Mouse (Mus musculus): Measurements from ENCODE around the gene Ppm1l.

- TF ChIP-seq CTCF (IDR thresholded peaks at IDR 0.05; ENCODE audit: borderline replicate concordance, extremely low read depth, insufficient read depth, insufficient read length) = no peak
- no peak for TF ChIP-seq POLR2A (IDR thresholded peaks at IDR 0.05; ENCODE audit: borderline replicate concordance, extremely low read depth, insufficient read depth, insufficient read length, poor library complexity, severe bottlenecking)
Observed at GRCm38 (mm10) chr3:69548704-69549455, 232.2 kb downstream of the Ppm1l start.

Measured in brain, embryonic 14.5 days (tissue).